ENCODE assay signal across 13 mouse cellular contexts in the genomic region with DNA sequence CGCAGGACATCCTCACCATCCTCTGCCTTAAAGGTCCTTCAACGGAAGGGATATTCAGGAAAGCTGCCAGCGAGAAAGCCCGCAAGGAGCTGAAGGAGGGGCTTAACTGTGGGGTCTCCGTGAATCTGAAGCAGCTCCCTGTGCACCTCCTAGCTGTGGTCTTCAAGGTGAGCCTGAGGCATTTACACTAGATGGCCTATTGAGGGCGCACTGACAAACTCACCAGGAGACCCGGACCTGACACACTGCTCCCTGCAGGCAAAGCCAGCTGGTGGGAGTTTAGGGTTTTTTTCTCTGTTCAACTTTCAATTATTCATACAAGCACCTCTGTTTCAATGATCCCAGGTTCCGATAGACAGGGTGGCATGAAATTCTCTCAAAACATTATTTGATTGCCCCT. TPM values are rescaled to one million over a fixed set of nuclear protein-coding genes. Genes with fewer than 3 reads are reported as not detected.
DNase-seq lines count a peak whose midpoint lies in the region; ATAC-seq and TF ChIP-seq lines count a peak whose summit lies in the region.
"Had no signal": no experiment of that assay in that cellular context is flagged by ENCODE, and none has a peak within 500 bp of the region (broad histone marks: within the 10 kb centered on the region; RNA-seq: fewer than 3 reads in every experiment).

No protein-coding gene starts in this region.

- H3K9me3 ChIP-seq in intestine, postnatal 0 days (ENCODE audit: control insufficient read depth) = no peaks in the 10 kb centered on the region
- no peaks in the 10 kb centered on the region for H3K9me3 ChIP-seq in intestine, embryonic 16.5 days (ENCODE audit: control insufficient read depth, low read length)

- H3K27ac ChIP-seq in intestine, postnatal 0 days (ENCODE audit: low read depth, low read length) = no peak overlapping the region
- no peak overlapping the region for H3K27ac ChIP-seq in intestine, embryonic 16.5 days (ENCODE audit: low read length)

- TF ChIP-seq CTCF in intestine, postnatal 0 days (IDR thresholded peaks at IDR 0.05; ENCODE audit: low read depth) = peak; percentile 55

- H3K36me3 ChIP-seq in intestine, postnatal 0 days (ENCODE audit: control insufficient read depth, insufficient read depth) = no peaks in the 10 kb centered on the region
- H3K36me3 ChIP-seq in intestine, embryonic 16.5 days (ENCODE audit: control insufficient read depth, insufficient read depth, low read length) = no peaks in the 10 kb centered on the region

- no peak overlapping the region for H3K4me2 ChIP-seq in intestine, postnatal 0 days (replicated peaks; ENCODE audit: low read depth)
- H3K4me2 ChIP-seq in intestine, embryonic 16.5 days (ENCODE audit: low read depth, low read length) = no peak overlapping the region
- H3K4me2 ChIP-seq: heart, embryonic 11.5 days had no signal

- no peaks in the 10 kb centered on the region for H3K4me1 ChIP-seq in intestine, postnatal 0 days (replicated peaks; ENCODE audit: control insufficient read depth, insufficient read depth, low read length)
- no peaks in the 10 kb centered on the region for H3K4me1 ChIP-seq in intestine, embryonic 16.5 days (ENCODE audit: control insufficient read depth, insufficient read depth, low read length)

- whole genome bisulfite sequencing in intestine, postnatal 0 days = 33% methylated on average over 8 of the region's 8 CpGs
- 34% methylated on average over 8 of the region's 8 CpGs for WGBS in intestine, embryonic 16.5 days

- H3K4me3 ChIP-seq in intestine, postnatal 0 days (ENCODE audit: low read depth, low read length) = no peak overlapping the region
- H3K4me3 ChIP-seq in intestine, embryonic 16.5 days (ENCODE audit: low read length) = no peak overlapping the region

- H3K9ac ChIP-seq in intestine, postnatal 0 days (ENCODE audit: low read depth, low read length) = no peak overlapping the region
- no peak overlapping the region for H3K9ac ChIP-seq in intestine, embryonic 16.5 days (ENCODE audit: low read depth, low read length)

- no peak for ATAC-seq in intestine, postnatal 0 days
- ATAC-seq in intestine, embryonic 16.5 days = no peak
- ATAC-seq: hindbrain, embryonic 16.5 days had no signal

- peak; percentile 30 for DNase-seq in thymus, postnatal 0 days (ENCODE audit: low spot score)
- no peak for DNase-seq in thymus, adult 18-20 months
- peak; percentile 61 for DNase-seq in WW6 (ENCODE audit: low read depth, low spot score)
- DNase-seq in testis, postnatal 14 days (ENCODE audit: low spot score) = peak; percentile 46
- DNase-seq in cerebellum, adult 11-12 months = no peak
- DNase-seq in cerebellum, postnatal 4 days (ENCODE audit: low spot score in 2 of 2) = no peak
- DNase-seq: cerebellum, postnatal 25 days; lung, postnatal 36 days; spleen, adult 18-20 months had no signal

- H3K27me3 ChIP-seq in intestine, postnatal 0 days (replicated peaks; ENCODE audit: control insufficient read depth, insufficient read depth, low read length) = no peaks in the 10 kb centered on the region
- H3K27me3 ChIP-seq in intestine, embryonic 16.5 days (replicated peaks; ENCODE audit: control insufficient read depth, insufficient read depth, low read length) = no peaks in the 10 kb centered on the region

RNA-seq across cellular contexts. Expression of a gene that starts 3.5 kb away (rescaled TPM):
- polyA plus RNA-seq in intestine, postnatal 0 days (2015; fragmentation: Nextera tagmentation; extraction: Ambion mirVana) = 0.80 and 1.2 TPM in 2 replicates
- polyA plus RNA-seq in intestine, embryonic 16.5 days (2015; fragmentation: Nextera tagmentation; extraction: Ambion mirVana) = 1.6 and 1.7 TPM in 2 replicates
- polyA plus RNA-seq in thymus, postnatal 0 days (2015; fragmentation: Nextera tagmentation; extraction: Ambion mirVana) = 4.1 and 4.3 TPM in 2 replicates

RNA-seq across cellular contexts. Expression of a gene that starts 16.1 kb away (rescaled TPM):
- 36.5 and 38.4 TPM in 2 replicates for polyA plus RNA-seq in intestine, postnatal 0 days (2015; fragmentation: Nextera tagmentation; extraction: Ambion mirVana)
- polyA plus RNA-seq in intestine, embryonic 16.5 days (2015; fragmentation: Nextera tagmentation; extraction: Ambion mirVana) = 46.4 and 50.7 TPM in 2 replicates
- polyA plus RNA-seq in thymus, postnatal 0 days (2015; fragmentation: Nextera tagmentation; extraction: Ambion mirVana) = 26.9 and 29.1 TPM in 2 replicates

Comparison
In these comparisons a context has a peak if more than half of its experiments do, and no peak if none do; other contexts are left out.
1. DNase-seq: peak in thymus, postnatal 0 days (single experiment), WW6 (single experiment) and testis, postnatal 14 days (single experiment); none in thymus, adult 18-20 months (0 of 2), cerebellum, adult 11-12 months (single experiment) and cerebellum, postnatal 4 days (0 of 2).